Mouse (Mus musculus) gastrocnemius, adult 18-20 months (tissue): ENCODE results near the gene Znrf1. TPM values are rescaled to one million over a fixed set of nuclear protein-coding genes. Genes with fewer than 3 reads are reported as not detected.
"Not testable (repeated sequence)": the region's sequence is repeated elsewhere in the genome, so short reads cannot be mapped to it uniquely, and the experiment has no call there.

Source experiments
- DNase-seq: peaks from one replicate; pipeline ENCODE4 v3.0.0; 2021; ENCODE audit warnings: low spot score
- total RNA-seq, 2 experiments: library from RNA; stranded (reverse); gene quantifications; 2 replicates each; pipeline ENCODE4 v1.2.3; 2021

Gene Znrf1
- total RNA-seq, 2 experiments from 2014 or later: 59.5 to 67.8 TPM

DNA sequence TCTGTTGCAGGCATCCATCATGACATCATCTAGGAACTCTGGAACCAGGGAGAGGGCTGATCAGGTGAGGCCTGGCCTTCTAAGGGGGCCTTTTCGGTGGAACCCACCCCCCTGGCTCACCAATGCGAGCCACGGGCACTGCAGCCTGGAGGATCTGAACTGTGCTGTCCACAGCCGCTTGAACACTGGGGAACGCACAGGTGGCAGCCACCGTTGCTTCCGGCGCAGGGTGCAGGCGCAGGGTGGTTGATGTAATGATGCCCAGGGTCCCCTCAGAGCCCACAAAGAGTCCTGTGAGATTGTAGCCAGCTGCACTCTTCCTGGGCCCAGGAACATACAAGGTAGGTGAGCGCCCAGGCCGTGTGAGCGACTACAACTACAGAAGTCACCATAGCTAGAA lies 92.5 kb downstream of the Znrf1 start:
- no peak for DNase-seq

DNA sequence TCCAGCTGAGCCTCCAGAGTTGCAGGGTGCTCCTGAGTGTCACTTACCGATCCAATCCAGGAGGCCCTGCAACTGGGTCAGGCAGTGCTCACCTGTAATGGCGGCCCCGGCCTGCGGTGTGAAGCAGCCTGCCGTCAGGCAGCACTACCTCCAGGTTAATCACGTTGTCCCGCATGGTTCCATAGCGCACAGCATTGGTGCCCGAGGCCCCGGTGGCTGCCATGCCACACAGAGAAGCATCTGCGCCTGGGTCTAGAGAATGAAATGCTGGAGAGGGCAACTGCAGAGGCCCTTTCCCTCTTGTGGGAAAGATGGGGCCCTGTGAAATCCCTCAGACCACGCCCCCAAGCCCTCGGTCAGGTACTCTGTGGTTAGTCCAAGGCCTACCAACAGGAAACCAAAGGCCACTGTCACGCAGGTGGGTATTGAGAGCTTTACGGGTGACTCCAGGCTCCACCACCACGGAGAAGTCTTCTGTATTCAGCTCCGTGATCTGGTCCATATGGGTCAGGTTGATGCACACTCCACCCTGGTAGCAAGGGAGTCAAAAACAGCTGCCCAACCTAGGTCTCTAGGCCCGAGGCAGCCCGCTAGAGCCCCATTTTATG lies 93.1 kb downstream of the Znrf1 start:
- DNase-seq: no peak

DNA sequence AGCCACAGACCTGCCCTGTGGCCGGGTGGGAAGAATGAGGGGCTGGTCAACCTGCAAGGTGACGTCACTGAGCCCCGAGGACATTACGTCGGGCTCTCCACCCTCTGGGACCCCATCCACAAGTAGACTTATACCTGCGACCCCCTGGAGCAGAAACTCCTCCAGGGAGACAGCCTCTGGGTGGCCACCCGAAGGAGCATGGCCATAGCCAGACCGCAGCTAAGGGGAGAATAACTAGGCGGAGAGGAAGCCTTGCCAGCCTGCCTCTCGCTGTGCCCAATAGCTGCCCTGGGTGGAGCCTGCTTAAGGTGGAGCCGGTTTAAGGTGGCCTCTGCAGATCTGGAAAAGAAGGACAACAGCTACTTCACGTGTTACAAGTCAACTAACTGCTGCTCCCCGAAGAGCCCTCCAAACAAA lies 94.2 kb downstream of the Znrf1 start, which contains the start of gene Ldhd:
Gene Ldhd (minus strand): TSS at position 270 of the 417 bp plus-strand sequence.
- peak; percentile 72 for DNase-seq

DNA sequence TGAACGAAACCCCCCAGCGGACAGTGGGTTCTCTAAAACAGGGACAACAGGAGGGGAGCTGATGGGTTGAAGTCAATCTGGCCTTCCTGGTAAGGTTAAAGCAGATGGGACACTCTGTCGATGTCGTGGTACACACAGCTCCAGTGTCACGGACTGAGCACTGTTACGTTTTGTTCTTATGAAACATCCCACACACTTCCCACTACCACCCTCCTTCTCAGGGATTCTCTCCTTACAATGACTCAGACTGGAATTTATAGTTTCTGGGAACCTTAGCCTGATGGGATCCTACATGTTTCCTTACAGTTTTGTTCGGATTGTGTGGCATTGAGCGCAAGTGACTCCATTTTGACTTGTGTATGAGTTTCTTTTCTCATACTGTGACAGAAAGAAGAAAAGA lies 95.7 kb downstream of the Znrf1 start:
- DNase-seq: no peak

DNA sequence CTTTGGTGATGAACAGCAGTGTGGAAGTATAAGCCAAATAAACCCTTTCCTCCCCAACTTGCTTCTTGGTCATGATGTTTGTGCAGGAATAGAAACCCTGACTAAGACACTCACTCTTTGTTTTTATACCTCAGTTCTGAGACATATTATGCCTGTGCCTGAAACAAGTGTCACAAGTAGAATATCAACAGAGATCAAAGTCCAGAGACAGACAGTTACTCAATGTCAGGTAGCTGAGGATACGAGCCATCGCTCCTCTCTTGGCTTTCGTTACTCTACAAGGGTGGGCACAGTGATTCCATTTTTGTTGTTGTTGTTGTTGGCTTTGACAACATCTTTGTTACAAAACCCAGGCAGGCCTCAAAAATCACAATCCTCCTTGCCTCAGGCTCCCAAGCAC lies 97.1 kb downstream of the Znrf1 start:
- no peak for DNase-seq

DNA sequence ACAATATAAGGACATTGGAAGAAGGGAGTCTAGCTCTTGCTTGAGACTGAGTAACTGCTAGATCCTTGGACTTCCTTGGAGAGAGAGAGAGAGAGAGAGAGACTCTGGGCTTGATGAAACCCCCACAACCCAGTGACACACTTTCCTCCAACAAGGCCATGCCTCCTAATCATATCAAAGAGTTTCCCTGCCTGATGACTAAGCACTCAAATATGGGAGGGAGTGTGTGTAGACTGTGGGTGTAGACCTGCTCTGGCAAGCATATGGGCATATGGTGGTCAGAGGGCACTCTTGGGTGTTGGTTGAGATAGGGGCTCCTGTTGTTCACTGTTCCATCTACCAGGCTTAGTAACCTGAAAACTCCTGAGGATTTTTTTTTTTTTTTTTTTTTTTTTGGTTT lies 102.2 kb downstream of the Znrf1 start:
- DNase-seq: no peak

DNA sequence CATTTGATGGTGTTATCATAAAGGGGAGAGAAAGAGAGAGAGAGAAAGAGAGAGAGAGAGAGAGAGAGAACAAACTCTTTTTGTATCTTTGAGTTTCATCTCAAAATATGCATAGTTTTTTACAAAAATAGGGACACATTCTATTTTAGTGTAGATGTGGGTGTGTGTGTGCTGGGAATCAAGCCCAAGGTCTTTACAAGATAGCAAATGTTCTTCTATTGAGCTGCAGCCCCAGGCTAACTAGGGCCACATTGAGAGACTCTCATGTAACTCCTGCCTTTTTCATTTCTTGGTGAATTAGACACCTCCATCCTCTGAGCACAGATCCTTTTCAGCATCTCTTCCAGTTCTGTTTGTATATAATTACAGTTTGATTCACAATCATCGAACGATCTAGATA lies 105.2 kb downstream of the Znrf1 start:
- no peak for DNase-seq

DNA sequence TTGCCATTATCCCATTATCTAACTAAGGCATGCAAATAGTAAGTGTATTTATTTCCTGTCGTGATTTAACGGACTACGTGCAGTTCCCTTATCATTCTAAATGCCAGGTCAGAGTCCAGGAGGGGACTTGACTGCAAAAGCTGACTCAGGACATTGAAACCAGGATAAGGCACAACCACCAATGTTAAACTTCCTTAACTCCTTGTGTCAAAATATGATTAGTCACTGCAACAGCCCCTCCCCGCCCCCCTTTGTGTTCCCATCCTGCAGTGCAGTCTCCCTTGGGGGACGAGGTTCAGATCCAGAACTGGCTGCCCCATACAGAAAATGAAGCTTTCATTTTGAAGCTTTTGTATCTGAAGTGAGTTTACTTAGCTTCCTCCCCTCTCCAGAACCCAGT lies 106.6 kb downstream of the Znrf1 start:
- DNase-seq: no peak

DNA sequence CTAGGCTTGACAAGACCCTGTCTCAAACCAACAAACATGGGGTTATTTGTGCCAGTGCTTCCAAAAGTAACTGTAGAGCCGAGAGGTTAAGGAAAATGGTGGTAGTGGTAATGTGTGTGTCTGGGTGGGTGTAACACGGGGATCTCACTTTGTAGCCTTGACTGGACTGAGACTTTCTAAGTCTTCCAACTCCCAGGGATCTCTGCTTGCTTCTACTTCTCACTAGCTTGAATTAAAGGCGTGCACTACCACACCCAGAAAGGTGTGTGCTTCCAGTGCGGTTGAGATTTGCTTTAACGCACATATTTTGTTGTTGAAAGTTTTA lies 107.0 kb downstream of the Znrf1 start:
- no peak for DNase-seq

DNA sequence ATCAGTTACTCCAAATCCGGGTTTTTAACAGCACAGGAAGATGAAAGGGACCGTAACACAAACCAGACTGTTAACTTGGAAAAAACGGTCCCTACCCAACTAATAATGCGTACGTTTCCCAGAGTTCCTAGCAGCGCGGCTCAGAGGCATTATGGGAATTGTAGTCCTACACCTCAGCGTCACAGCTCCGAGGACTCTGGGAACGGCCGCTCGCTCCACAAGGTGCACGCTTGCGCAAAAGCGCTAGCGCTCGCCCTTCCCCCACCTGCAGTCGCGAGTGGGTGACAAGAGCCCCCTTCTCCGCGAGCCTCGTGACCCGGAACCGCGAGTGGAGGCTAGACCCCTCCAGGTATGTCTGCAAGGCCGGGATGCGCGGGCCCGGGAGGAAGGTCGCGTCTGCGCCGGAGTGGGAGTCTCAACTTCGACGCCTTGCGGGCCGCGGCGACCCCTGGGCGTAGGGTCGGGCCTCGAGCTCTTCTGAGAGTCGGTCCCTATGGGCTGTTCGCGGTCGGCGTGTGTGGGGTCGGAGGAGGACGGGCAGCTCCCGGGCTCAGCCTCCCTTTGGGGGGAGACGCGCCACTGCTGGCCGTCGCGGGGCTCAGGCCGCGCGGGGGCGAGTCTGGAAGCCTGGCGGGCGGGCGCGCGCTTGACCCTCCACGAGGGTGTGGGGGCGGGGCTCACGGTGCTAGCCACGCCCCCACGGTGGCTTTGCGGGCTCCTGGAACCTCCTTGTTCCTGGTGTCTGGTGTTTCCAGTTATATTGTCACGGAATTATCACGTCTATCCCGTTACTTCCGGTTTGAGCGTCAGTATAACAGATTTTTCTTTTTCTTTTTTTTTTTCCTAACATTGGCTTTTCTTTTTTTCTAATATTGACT lies 107.6 kb downstream of the Znrf1 start, which contains the start of gene Zfp1:
Gene Zfp1 (plus strand): TSS at position 138 of the 878 bp plus-strand sequence.
- peak; percentile 91 for DNase-seq

DNA sequence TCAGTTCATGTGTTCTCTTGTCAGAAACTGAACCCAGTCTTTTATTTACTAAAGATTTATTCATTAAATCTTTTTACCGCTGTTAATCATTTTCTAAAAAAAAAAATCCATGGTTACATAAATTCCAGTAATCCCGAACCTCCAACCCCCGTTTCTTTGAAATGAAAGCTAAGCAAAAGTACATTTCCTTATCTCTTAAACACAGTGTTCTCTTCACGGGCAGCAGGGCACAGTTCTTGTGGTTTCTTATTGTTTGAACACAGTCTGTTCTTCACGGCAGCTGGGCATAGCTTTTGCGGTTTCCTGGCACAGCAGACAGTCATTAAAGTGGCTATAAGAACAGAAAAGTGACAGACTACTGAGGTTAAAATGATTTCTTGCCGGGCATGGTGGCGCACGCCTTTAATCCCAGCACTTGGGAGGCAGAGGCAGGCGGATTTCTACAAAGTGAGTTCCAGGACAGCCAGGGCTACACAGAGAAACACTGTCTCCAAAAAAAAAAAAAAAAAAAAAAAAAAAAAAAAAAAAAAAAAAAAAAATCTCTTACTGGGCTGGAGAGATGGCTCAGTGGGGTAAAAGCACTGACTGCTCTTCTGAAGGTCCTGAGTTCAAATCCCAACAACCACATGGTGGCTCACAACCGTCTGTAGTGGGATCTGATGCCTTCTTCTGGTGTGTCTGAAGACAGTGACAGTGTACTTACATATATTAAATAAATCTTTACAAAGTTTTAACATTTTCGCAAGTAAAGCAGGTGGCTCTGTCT lies 108.6 kb downstream of the Znrf1 start:
- DNase-seq: not testable (repeated sequence)

DNA sequence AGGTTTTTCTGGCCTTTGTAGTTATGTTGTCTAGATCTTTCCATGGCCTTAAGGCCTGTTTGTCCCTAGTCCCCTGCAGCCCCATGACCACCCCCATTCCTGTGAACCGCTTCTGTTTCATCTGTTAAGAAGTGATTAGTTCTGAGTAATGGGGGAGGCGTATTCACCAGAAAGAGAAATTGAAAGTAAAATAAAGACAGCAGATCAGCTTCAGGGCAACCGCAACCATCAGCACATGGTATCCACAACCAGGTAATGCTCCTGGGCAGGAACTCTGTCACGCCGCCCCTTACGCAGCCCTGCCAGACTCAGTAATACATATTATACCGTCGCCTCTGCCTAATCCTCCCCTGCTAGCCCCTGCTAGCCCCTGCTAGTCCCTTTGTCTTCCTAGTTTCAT lies 109.8 kb downstream of the Znrf1 start:
- DNase-seq: no peak

DNA sequence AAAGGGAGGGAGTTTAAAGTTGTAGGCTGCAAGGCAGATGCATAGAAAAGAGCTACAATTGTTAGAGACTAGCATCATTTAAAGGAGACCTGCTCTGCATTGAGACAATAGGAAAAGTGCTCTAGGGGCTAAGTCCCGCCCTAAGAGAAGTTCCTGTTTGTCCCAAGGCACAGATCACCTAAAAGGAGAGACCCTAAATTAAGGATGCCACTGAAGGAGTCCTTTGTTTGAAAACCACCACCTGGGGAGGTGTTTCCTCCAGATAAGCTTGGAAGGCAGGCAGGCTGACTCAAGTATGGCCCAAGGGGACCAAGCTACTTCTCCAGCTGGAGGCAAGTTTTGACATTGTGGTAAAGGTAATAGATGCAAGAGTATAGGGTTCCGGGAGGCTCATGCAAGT lies 112.9 kb downstream of the Znrf1 start:
- no peak for DNase-seq

DNA sequence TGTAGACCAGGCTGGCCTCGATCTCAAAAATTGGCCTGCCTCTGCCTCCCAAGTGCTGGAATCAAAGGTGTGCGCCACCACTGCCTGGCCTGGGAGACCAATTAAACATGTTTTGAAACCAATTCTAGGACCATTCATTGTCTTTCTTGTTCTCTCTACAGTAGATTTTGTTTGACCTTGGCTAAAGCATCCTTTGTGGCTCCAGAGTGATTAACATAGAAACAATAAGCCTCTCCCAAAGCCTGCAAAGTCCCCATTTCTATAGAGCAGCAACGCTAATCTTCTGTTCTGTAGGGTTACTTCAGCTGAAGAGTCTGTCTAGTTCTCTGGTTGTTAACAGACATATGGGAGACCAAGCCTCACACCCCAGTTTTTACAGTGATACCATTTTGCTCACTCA lies 114.8 kb downstream of the Znrf1 start:
- no peak for DNase-seq

DNA sequence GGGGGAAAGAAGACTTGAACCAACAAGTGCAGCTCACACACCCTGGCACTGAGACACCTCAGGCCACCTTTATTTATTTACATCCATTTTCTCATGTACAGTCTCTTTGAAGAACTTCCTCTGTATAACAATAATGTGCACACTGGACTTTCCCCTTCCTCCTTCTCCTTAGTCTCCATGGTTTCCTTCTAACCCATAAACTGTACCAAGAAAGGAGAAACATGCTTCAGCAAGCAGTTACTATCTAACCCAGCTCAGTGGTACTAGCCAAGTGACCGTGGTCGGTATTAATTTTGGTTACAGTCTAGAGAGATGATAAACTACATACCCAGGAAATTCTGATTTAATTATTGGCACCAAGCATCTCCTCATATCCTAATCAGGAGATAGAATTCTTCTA lies 117.6 kb downstream of the Znrf1 start:
- DNase-seq: no peak

DNA sequence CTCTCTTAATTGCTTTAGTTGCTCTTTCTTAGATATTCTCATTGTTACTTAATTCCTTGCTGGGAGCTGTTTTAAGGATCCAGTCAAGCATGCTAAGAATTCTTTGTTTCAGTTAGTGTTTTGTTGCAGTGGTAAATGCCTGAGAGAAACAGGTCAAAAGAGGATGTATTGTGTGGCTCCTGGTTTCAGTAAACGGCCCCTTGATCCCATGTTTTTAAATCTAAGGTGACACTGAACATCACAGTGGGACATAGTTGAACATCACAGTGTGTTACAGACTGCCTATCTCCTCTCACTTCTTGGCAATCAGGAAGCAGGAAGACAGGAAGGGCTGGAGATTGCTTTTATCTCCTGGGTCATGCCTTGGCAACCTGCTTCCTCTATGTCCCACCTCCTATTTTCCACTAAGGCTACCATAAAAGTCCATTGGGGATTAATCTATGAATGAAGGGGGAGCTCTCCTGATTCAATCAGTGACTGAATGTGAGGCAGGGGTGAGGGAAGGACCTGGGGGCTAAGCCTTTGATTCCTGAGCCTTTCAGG lies 121.5 kb downstream of the Znrf1 start:
- DNase-seq: no peak

DNA sequence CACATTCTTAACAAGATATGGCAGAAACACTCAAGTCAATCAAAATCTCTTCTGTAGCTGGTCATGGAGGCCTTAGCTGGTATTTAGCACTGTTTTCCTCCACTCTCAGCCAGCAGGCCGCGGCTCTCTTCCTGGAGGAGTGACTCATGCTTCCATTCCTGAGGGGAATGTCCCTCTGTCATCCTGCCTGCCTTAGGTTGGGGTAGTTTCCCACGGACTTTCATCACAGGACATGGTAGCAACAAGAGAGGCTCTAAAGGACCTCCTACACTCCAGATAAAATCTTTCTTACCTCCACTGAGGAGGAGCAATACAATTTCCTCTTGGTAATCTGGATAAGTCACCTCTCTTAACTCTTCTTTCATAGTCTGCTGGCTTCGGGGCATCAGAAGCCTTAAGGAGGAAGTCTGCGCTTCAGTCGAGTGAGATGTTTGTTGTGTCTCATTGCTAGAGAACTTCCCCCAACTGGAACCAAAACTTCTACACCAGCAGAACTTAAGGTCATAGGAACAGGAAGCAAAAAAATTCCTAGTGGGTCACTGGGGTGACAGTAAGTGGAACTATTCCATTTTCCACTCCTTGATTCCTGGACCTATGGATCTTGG lies 123.0 kb downstream of the Znrf1 start:
- peak; percentile 32 for DNase-seq

DNA sequence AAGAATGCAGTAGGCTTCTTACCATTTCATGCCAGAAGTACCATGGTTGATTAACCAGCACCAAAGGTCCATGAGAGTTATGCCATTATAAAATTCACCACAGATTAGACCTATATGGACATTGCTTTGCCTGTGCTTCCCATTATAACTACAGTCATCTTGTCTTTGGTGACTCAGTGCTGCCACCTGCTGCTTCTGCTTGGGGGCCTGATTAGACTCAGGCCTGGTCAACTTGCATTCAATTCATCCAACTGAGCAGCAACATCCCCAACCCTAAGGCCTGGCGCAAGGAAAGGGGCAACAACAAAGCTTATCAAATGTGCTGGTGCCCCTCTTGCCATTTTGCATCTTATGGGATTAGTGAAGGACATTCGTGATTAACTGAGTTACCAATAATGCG lies 126.6 kb downstream of the Znrf1 start:
- DNase-seq: peak; percentile 77

DNA sequence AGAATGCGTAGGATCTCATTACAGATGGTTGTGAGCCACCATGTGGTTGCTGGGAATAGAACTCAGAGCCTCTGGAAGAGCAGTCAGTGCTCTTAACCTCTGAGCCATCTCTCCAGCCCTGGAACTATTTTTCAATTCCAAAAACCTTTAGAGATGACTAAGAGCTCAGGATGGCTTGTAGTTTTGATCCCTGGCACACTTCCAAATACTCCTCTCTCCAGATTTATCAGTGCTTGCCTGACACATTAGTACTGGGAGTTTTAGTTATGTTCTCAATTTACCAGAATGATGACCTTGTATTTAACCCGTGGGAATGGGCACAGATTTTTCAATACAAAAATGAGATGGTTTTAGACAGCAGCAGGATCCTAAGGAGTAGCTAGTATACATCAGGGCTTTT lies 130.9 kb downstream of the Znrf1 start:
- no peak for DNase-seq
